Mouse (Mus musculus): Measurements from ENCODE around the gene Gm29776. TPM values are rescaled to one million over a fixed set of nuclear protein-coding genes. Genes with fewer than 3 reads are reported as not detected.

Gene Gm29776
- under 1 TPM in 1 of 2 experiments, not detected in 1; 0.14 TPM for total RNA-seq (2021)

GRCm38 (mm10) chr14:54698733-54699132, at the start of gene Gm29776:
TSS of gene Gm29776 (minus strand) at chr14:54698833.
- intact Hi-C loops (cut with DNase I): no loop called here
- DNase-seq (ENCODE audit: low spot score in 2 of 2): no peak

- intact Hi-C loops (cut with DNase I): no loop called here
Measured at GRCm38 (mm10) chr14:54746038-54746437, 47.4 kb upstream of the Gm29776 start.

GRCm38 (mm10) chr14:54744473-54744872, 45.8 kb upstream of the Gm29776 start:
- intact Hi-C loops (cut with DNase I): no loop called here
- no peak for DNase-seq (ENCODE audit: low spot score in 2 of 2)

More at GRCm38 (mm10) chr14:54746038-54746437, 47.4 kb upstream of the Gm29776 start:
- DNase-seq (ENCODE audit: low spot score in 2 of 2): no peak

GRCm38 (mm10) chr14:54742375-54742774, 43.7 kb upstream of the Gm29776 start:
- no peak for DNase-seq (ENCODE audit: low spot score in 2 of 2)
- intact Hi-C loops (cut with DNase I): no loop called here

- DNase-seq (ENCODE audit: low spot score in 2 of 2): no peak
- intact Hi-C loops (cut with DNase I): no loop called here
Measured at GRCm38 (mm10) chr14:54741721-54742120, 43.1 kb upstream of the Gm29776 start.

- intact Hi-C loops (cut with DNase I): no loop called here
- DNase-seq (ENCODE audit: low spot score in 2 of 2): no peak
Measured at GRCm38 (mm10) chr14:54737634-54738033, 39.0 kb upstream of the Gm29776 start.

- DNase-seq (ENCODE audit: low spot score in 2 of 2): peak; percentile 57 to 87
- intact Hi-C loops (cut with DNase I): no loop called here
Measured at GRCm38 (mm10) chr14:54736555-54737552, 38.2 kb upstream of the Gm29776 start.

- intact Hi-C loops (cut with DNase I): no loop called here
- no peak for DNase-seq (ENCODE audit: low spot score in 2 of 2)
Measured at GRCm38 (mm10) chr14:54735221-54735620, 36.6 kb upstream of the Gm29776 start.

- DNase-seq (ENCODE audit: low spot score in 2 of 2): peak in 1 of 2 experiments; percentile 81
- intact Hi-C loops (cut with DNase I): no loop called here
Measured at GRCm38 (mm10) chr14:54734004-54734403, 35.4 kb upstream of the Gm29776 start.

GRCm38 (mm10) chr14:54732206-54732605, 33.6 kb upstream of the Gm29776 start:
- peak in 1 of 2 experiments; percentile 57 for DNase-seq (ENCODE audit: low spot score in 2 of 2)
- intact Hi-C loops (cut with DNase I): no loop called here

- DNase-seq (ENCODE audit: low spot score in 2 of 2): peak; percentile 50 to 78
Measured at GRCm38 (mm10) chr14:54730305-54730704, 31.7 kb upstream of the Gm29776 start.

GRCm38 (mm10) chr14:54728823-54729653, 30.4 kb upstream of the Gm29776 start:
- intact Hi-C loops (cut with DNase I): loop anchor here (2.0 kb wide), 1 partner anchor 52 kb away; the partner anchor contains the start of gene Slc7a8
- DNase-seq (ENCODE audit: low spot score in 2 of 2): peak in 1 of 2 experiments; percentile 81

More at GRCm38 (mm10) chr14:54730305-54730704, 31.7 kb upstream of the Gm29776 start:
- intact Hi-C loops (cut with DNase I): no loop called here

- no peak for DNase-seq (ENCODE audit: low spot score in 2 of 2)
- intact Hi-C loops (cut with DNase I): no loop called here
Measured at GRCm38 (mm10) chr14:54727565-54727964, 28.9 kb upstream of the Gm29776 start.

- intact Hi-C loops (cut with DNase I): no loop called here
- DNase-seq (ENCODE audit: low spot score in 2 of 2): no peak
Measured at GRCm38 (mm10) chr14:54724049-54724448, 25.4 kb upstream of the Gm29776 start.

GRCm38 (mm10) chr14:54721711-54722110, 23.1 kb upstream of the Gm29776 start:
- intact Hi-C loops (cut with DNase I): no loop called here
- no peak for DNase-seq (ENCODE audit: low spot score in 2 of 2)

- intact Hi-C loops (cut with DNase I): no loop called here
- DNase-seq (ENCODE audit: low spot score in 2 of 2): no peak
Measured at GRCm38 (mm10) chr14:54720654-54721350, 22.2 kb upstream of the Gm29776 start.

GRCm38 (mm10) chr14:54720041-54720440, 21.4 kb upstream of the Gm29776 start:
- intact Hi-C loops (cut with DNase I): no loop called here
- no peak for DNase-seq (ENCODE audit: low spot score in 2 of 2)

- DNase-seq (ENCODE audit: low spot score in 2 of 2): no peak
- intact Hi-C loops (cut with DNase I): no loop called here
Measured at GRCm38 (mm10) chr14:54715402-54715801, 16.8 kb upstream of the Gm29776 start.

- DNase-seq (ENCODE audit: low spot score in 2 of 2): peak; percentile 42 to 58
- intact Hi-C loops (cut with DNase I): loop anchor here (1.0 to 5.0 kb wide), 5 partner anchors 67 to 298 kb away; partner anchors contain the start of gene Slc7a8
Measured at GRCm38 (mm10) chr14:54714617-54715081, 16.0 kb upstream of the Gm29776 start.
